Mouse (Mus musculus): ENCODE results near the gene Ppp4r2. TPM values are rescaled to one million over a fixed set of nuclear protein-coding genes. Genes with fewer than 3 reads are reported as not detected.

Gene Ppp4r2
- total RNA-seq (2023): 125 TPM

DNA sequence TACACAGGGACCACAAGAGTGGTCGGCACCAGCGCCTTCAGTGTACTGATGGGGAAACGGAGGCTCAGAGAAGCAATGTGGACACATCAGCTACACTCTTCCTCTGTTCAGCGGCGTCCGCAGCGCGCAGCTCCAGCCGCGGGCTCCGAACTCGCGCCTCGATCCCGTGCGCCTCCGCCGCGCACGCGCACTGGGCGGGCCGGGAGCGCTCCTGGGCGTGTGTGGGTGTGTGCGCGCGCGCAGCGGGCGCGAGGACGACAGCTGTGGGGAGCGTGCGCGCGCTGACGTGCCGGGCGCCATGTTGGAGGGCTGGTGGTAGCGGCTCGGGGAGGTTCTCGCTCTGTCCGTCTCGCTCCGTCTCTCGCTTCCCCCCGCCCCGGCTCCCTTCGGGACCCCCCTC lies at the start of gene Ppp4r2:
Ppp4r2 (plus strand) TSS at position 268 of the 400 bp plus-strand sequence.

Other genes starting within 250 kb of the Ppp4r2 start
- gene Shq1, start 162.5 kb upstream of the Ppp4r2 start, total RNA-seq (2023): 10.7 TPM
- not detected for gene Gxylt2, start 128.9 kb upstream of the Ppp4r2 start, total RNA-seq (2023)

Data from CD4-positive naive resting alpha-beta T cell, adult 76 days (primary cell).